Mouse (Mus musculus) megakaryocyte-erythroid progenitor cell, adult 5-6 weeks (primary cell): ENCODE measurements around the gene Hs3st5. TPM values are rescaled to one million over a fixed set of nuclear protein-coding genes. Genes with fewer than 3 reads are reported as not detected.

Experiments used
- ATAC-seq: replicated peaks from 2 replicates; pipeline ENCODE4 v1.8.0; 2016; ENCODE audit warnings: mild to moderate bottlenecking, inconsistent platforms; ENCODE audit not compliant: severe bottlenecking, poor library complexity, low FRiP score, low TSS enrichment
- total RNA-seq, 2 experiments: library from RNA; stranded (forward) in 1 of 2; stranded (reverse) in 1 of 2; fragments of 200-1000, 215-1000 nt in 1 of 2; fragments of >200 nt in 1 of 2; fragmentation: Nextera tagmentation in 1 of 2; gene quantifications; 2 replicates each; pipeline ENCODE4 v1.2.3; 2014 to 2017

The Hs3st5 gene
- total RNA-seq, 2 experiments from 2014 or later, result not detected

DNA sequence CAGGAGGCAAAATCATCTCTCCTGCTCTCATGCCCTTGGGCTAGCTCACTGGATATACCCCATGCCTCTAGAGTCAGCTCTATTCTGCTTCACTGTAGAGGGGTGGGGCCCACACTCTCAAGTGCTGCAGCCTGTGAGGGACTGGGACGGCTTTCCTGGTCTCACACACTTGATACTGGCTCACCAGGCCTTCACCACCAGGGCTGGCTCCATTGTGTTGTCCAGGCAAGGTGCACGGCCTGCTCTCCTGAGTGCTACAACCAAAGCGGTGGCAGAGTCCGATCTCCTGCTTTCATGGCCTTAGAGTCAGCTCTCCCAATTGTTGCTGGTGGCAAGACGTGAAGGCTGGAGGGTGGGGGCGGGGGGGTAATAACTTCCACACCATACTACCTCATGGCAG lies 268.3 kb downstream of the Hs3st5 start:
- ATAC-seq, result no peak

DNA sequence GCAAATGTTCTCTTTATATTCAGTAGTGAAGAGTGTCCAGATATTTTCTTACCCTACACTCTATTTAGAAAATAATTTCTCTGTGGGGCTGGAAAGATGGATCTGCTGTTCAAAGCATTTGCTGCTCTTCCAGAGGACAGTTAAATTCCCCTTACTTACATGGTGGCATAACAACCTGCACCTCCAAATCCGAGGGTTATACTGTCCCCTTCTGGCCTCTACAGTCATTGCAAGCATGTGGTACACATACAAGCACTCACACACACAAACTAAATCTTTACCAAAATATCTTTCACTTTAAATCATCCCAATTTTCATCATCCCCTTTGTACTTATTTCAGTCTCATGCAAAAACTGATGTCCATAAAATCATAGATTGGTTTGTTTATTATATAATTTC lies 275.0 kb downstream of the Hs3st5 start:
- ATAC-seq, result no peak

DNA sequence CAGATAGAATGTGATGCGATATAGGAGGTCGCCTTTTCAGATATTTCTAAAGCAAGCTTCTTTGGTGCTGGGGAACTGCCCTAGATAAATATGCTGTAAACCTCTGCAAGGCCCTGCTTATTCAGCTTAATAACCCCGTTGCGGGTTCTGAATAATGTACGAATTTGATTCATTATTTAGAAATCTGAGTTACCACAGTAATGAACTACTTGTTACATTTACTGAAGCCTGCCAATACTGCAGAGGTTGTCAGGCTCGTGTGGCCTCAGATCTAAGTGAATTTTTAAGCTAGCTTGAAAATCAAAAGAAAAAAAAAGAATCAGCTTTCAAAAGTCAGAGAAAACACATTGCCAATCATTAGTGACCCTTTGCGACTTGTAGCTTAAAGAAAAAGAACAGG lies 280.4 kb downstream of the Hs3st5 start:
- no peak for ATAC-seq

DNA sequence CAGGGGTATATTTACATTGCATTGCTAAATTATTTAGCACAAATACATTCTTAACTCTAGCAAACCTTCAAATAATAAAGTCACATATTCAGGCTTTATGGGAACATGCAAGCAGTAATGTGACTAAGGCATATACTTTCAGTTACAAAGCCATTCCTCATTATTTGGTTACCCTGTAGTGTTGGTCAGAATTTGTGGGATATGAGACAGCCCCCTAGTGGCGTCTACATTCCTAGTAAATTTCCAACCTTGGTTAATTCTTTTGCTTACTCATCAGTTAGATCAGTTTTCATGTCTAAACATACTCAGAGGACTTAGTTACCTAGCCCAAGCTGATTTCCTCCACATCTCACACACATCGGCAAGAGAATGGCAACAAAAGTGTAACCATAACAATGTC lies 285.2 kb downstream of the Hs3st5 start:
- no peak for ATAC-seq

DNA sequence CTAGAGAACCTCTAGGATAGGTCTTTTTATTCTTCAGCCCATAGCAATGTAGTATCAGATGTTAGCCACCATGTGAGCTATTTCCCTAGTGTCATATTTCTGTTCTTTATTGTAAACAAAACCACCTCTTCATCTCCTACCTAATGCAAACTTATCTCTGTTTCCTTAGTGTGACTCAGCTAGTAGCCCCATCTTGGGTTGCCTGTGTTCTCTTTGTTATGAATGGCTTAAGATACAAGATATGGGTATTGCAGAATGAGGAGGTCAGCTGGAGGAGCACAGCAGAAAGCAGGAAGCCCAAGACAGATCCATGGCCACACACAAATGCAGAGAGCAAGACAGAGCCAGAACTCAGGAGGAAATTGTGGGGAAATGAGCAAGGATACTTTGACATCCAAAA lies 288.7 kb downstream of the Hs3st5 start:
- ATAC-seq, result no peak

DNA sequence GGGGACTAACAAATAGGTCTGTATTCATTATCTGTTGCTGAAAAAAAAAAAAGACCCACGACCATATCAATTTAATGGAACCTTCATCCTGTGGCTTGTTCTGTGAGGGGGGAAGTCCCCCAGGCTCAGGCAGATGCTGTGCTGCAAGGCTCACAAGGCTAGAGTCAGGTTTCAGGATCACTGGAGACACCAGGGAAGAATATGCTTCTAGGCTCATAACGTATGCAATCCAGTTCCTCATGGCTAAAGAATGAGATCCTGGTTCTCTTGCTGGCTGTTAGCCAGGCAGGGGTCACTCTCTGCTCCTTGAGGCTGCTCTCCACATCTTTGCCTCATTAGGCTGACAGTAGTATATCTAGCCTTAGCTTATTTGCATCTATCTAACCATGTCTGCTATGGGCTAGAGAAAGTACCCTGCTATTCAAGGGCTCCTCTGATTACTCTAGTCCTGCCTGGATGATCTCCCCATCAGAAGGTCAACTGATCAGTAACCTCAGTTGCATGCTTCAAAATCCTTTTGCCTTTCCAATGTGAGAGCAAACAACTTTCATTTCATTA lies 294.4 kb downstream of the Hs3st5 start:
- ATAC-seq, result no peak

DNA sequence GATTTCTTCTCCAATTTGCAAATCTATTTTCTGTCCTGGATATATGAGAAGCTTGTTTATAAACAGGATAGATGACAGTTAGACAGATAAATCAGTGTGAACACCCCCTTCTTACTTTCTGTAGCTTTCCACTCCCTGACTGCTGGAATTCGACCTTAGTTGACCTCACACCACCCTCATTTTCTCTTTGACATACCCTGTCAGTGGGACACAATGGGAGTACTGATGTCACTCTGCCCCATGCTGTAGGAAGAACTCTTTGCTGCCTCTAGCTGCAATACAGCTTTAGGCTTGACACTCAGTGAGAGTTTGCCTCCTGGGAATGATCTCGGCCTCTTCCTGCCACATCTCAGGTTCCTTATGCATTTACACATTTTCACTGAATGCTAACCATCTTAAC lies 297.1 kb downstream of the Hs3st5 start:
- ATAC-seq, result no peak

DNA sequence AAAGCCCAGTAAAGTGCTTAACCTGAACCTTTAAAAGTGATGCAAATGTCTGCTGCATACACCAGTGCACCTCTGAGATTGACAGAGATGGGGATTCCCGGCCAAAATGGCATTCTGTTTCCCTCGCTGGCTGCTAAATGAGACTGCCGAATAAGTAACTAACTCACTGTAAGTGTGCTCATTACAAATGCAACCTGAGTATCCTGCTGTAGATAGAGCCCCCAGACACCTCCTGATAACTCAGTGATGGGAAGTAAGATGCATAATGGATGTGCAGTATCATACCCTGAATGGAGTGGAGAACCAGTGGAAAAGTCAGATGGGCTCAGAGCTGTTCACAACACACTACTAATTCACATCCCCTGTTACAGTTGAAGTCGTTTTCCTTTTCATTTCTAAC lies 298.7 kb downstream of the Hs3st5 start:
- no peak for ATAC-seq

DNA sequence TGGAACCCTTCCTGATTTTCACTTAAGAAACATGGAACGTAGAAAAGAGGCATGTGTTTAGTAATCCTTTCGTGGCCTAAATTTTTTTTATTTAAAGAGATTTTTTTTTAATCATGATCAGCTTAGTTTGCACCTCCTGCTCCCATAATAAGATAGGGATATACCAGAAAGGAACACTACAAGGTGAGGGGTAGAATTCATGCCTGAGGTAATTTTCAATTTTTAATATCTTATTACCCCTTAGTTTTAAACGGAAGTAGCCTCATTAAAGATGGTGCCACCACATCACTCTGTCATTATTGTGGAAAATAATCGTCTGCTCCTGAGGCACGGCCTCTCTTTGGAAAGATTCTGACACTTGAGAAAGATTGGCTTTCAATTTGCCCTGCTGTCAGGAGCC lies 299.2 kb downstream of the Hs3st5 start:
- no peak for ATAC-seq

DNA sequence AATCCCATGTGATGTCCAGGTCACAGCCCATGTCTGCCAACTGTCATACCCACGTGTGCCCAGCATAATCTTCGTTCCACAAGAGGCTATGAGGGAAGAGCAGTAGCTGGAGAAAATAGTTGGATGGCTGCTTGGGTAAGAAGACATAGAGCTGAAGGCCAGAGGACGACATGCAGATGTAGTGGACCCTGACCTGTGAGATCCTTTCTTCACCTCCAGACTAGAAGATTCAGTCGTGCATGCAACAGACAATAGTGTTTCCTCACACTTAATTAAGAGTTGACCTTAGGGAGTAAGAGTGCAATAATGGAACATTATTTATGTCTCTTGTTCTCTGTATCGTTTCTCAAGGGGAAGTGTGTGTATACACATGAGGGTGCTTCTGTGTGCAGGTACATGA lies 300.4 kb downstream of the Hs3st5 start:
- no peak for ATAC-seq

DNA sequence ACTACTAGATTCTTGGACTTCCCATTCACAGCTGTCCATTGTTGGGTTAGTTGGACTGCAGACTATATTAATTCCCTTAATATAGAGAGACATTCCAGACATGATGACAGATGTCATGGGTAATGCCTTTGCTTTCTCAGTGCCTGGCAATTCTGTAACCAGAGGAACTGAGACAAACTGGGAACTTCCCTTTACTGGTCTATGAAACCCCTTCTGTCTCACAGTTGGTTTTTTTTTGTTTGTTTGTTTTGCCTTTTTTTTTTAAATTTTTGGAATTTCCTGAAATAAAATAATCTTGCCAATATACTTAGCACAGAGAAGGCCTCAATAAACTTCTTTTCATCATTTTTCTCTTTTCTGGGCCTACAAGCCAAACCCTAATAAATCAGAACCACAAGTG lies 312.3 kb downstream of the Hs3st5 start:
- ATAC-seq, result no peak

DNA sequence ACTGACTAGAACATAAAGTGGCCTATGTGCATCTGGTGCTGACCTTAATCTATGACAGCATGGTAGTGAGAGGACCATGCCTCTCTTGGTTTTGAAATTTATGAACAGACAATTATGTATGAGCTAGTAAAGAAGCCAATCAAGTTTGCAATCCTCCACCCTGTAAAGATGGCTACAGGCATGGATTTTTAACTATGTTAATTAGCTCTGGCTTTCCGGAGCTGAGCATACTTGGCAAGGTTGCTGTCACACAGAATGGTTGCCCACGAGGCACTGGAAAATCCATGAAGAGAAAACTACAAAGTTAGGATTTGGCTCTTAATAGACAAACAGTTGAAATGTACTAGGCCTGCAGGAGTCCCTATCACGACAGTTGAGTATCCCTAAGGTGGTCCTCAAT lies 322.5 kb downstream of the Hs3st5 start:
- ATAC-seq, result no peak

DNA sequence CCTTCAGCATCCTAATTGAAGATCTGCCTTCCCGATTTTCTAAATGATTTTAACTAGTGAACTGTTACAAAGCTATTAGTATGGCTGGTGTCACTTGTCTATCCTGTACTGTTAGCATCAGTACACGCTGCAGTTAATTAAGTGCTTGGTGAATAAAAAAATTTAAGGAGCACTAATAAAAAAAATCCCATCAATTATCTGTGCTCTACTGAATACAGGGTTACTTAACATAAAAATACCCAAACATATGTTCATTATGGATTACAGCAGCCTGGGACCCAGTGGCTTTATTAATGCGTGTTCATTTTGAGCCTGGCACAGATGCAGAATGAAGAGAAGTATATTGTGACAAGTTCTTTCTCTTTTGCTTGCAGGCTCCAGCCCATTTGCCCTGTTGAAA lies 325.6 kb downstream of the Hs3st5 start:
- ATAC-seq, result no peak

DNA sequence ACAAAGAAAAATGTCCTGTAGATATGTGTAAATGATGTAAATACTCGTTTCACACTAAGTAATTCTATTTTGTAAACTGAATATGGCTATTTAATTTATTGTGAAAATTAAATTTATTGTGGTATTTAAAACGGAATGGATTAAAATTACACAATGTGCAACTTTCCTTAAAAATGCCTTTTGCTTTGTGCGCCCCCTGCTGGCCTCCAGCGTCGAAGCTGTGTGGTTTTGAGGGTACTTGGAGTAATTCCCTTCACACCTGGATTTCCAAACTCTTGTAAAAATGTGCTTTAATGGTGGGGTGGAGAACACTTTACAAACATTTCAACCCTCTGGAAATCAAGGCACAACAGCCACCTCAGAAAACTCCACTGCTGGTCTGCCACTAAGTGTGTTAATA lies 327.6 kb downstream of the Hs3st5 start:
- ATAC-seq, result no peak

DNA sequence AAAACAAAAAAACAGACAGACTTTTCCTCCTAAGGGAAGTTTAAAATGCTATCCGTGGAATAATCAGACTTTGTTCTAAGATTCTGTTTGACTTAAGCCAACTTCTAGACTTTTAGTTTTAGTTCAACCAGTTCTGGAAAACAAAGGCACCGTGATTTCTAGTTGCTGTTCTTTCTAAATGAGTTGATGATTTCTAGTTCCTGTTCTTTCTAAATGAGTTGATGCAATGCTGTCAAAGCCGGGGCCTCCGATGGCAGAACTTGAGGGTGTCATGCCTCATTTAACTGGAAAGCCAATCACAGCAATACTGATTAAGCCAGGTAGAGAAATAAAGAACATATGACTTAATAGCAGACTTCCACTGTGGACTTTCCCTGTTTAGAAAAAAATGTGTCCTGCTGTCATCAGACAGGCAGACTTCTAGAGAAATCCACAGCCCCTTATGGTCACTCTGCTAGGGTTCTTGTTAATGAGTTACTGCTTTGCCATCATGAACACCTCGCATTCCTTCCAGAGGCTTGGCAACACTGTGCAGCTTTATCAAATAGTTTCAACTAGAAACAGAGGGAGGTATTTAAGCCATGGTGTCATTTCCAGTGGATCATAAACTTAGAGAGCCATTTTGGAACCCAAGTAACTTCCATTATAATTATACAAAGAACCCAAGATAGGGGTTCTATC lies 329.4 kb downstream of the Hs3st5 start:
- ATAC-seq, result no peak

DNA sequence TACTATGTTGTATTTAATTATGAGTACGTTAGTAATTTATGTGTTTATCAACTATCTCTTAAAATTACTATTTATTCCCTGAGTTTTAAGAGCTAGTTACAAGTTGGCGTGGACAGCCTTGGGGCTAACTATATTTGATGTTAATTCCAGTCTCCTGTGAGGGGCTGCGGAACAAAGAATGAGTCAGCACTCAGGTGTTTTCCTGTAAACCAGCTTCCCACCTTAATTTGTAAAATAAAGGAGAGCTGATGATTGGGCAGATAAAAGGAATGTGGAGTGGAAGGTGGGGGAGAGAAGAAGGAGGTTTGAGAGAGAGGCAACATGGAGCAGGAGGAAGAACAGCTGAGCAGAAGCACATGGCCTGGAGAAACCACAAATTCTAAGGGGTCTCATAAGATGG lies 343.6 kb downstream of the Hs3st5 start:
- no peak for ATAC-seq

DNA sequence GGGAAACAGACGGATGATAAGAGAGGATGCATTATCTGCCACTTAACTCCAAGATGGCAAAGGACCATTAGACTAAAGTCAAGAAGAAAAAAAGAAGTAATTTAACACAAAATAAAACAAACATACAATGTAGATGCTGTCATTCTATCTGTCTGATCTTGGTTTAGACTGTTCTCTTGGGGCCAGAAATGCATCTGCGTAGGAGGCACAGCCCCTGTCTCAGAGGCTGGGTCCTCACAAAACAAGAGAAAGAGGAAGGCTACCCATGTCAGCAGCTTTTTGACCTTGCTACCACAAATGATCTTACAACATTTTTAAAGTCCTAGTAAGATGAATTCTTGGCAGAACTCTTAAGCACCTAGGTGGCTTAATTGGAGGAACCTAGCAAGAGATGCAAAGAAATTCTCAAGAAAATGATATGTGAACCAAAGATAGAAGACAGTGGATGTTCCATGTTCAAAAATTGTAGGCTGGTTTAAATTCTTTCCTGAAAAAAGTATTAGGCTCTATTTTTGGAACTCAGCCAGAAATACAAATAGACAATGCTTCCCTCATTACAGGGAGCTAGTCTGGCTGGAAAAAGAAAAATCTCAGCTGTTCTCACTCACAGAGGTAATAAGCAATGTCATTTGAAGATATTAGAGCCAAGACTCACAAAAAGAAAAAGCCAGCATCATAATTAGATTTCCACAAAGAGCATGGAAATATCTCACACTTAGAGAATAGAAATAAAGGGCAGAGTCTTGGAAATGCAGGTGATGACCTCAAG lies 355.7 kb downstream of the Hs3st5 start:
- ATAC-seq, result no peak
